Mouse (Mus musculus): Measurements from ENCODE around the gene Bbx.

DNA sequence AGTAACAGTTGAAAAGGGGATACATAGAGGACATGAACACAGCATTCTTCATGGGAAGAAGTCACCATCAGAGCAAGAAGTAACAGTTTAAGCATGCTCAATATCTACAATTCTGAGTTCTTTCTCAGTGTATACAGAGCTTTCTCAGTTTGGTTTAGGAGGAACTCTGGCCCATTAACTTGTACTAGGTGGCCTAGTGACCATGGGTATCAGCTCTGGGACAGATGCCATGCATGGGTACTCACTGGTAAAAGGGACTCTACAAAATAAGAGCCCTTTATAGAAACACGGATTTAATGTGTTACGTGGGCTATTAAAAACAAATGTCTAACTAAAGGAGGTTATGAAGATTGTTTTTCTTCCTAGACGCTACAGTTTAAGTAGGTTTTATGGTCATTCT, 190.6 kb downstream of the Bbx start:
- no peak for TF ChIP-seq CTCF (IDR thresholded peaks at IDR 0.05; ENCODE audit: control insufficient read depth, insufficient read depth, low read length)
- TF ChIP-seq POLR2A (IDR thresholded peaks at IDR 0.05; ENCODE audit: borderline replicate concordance, control insufficient read depth, low read depth, low read length): no peak
